Comparison of ENCODE assay signal across 22 mouse cellular contexts in the genomic region with DNA sequence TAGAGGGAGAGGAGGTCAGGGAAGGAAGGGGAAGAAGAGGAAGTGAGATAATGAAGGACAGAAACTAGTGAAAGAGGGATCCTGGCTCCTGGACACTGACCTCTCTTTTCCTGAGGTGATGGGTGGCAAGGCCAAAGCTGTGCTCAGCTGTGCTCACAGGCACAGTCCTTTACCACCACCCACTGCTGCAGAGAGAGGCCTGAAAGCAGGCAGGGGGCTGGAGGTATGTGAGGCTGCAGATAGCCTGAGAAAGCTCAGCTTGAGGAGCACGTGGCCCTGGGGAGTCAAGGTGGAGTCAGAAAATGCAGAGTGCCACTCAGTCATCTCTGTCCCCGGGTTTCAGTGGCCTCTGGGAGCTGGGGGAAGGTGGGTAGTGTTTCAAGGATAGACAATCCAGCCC. TPM values are rescaled to one million over a fixed set of nuclear protein-coding genes. Genes with fewer than 3 reads are reported as not detected.
A peak's percentile ranks its signal among the peaks of the same experiment; 100 is the strongest.
DNase-seq lines count a peak whose midpoint lies in the region; ATAC-seq and TF ChIP-seq lines count a peak whose summit lies in the region.
"Had no signal": no experiment of that assay in that cellular context is flagged by ENCODE, and none has a peak within 500 bp of the region (broad histone marks: within the 10 kb centered on the region; RNA-seq: fewer than 3 reads in every experiment).

No protein-coding gene starts in this region.

- no peak for DNase-seq in heart, adult 2 months
- DNase-seq in heart, postnatal 36 days, result no peak
- no peak for DNase-seq in intestine, embryonic 14.5 days (ENCODE audit: low spot score)
- DNase-seq: adrenal gland, postnatal 14 days; cerebellum, adult 11-12 months; cerebellum, adult 9-10 months; cerebellum, postnatal 25 days; gastrocnemius, postnatal 36 days; heart, postnatal 10 days; kidney, adult 11 months; kidney, adult 9 months had no signal

- H3K9ac ChIP-seq in heart, embryonic 11.5 days (ENCODE audit: low read depth, low read length), result no peak overlapping the region
- no peak overlapping the region for H3K9ac ChIP-seq in heart, adult 2 months (ENCODE audit: low read depth, low read length)
- no peak overlapping the region for H3K9ac ChIP-seq in heart, embryonic 15.5 days
- H3K9ac ChIP-seq in intestine, embryonic 14.5 days (ENCODE audit: low read length), result no peak overlapping the region
- no peak overlapping the region for H3K9ac ChIP-seq in intestine, postnatal 0 days (ENCODE audit: low read depth, low read length)
- H3K9ac ChIP-seq in stomach, embryonic 15.5 days, result no peak overlapping the region
- H3K9ac ChIP-seq: embryonic facial prominence, embryonic 12.5 days; forebrain, embryonic 15.5 days had no signal

- H3K79me2 ChIP-seq in heart, adult 2 months (replicated peaks; ENCODE audit: control insufficient read depth, insufficient read depth, low read length), result no peaks in the 10 kb centered on the region

- no peaks in the 10 kb centered on the region for H3K9me3 ChIP-seq in heart, embryonic 11.5 days (replicated peaks; ENCODE audit: control insufficient read depth, low read length)
- H3K9me3 ChIP-seq in heart, embryonic 15.5 days (replicated peaks), result no peaks in the 10 kb centered on the region
- H3K9me3 ChIP-seq in intestine, embryonic 14.5 days (ENCODE audit: control insufficient read depth, low read length), result no peaks in the 10 kb centered on the region
- H3K9me3 ChIP-seq in intestine, postnatal 0 days (ENCODE audit: control insufficient read depth), result no peaks in the 10 kb centered on the region
- H3K9me3 ChIP-seq in stomach, embryonic 15.5 days, result no peaks in the 10 kb centered on the region
- H3K9me3 ChIP-seq: embryonic facial prominence, embryonic 12.5 days; forebrain, embryonic 15.5 days had no signal

- ATAC-seq in heart, embryonic 11.5 days (replicated peaks; ENCODE audit: insufficient number of reproducible peaks, low FRiP score, low TSS enrichment), result no peak
- peak; percentile 48; the same call in 1 of the 2 replicates for ATAC-seq in heart, embryonic 15.5 days (replicated peaks; ENCODE audit: insufficient number of reproducible peaks, insufficient read depth, low FRiP score, low read depth)
- ATAC-seq in intestine, embryonic 14.5 days (replicated peaks; ENCODE audit: low FRiP score, low TSS enrichment, low read depth), result 0 out of 2 replicates have a peak, but pooled peaks have one; percentile 33
- no peak for ATAC-seq in intestine, postnatal 0 days
- no peak for ATAC-seq in stomach, embryonic 15.5 days (ENCODE audit: insufficient read depth, low FRiP score, low read depth)
- ATAC-seq: forebrain, embryonic 15.5 days; hindbrain, postnatal 0 days had no signal

- TF ChIP-seq CTCF in heart, adult 2 months (IDR thresholded peaks at IDR 0.05), result no peak
- TF ChIP-seq CTCF in intestine, postnatal 0 days (IDR thresholded peaks at IDR 0.05; ENCODE audit: low read depth), result no peak

- TF ChIP-seq EP300 in heart, adult 2 months (IDR thresholded peaks at IDR 0.05; ENCODE audit: insufficient read depth, low read depth, low read length), result no peak

- TF ChIP-seq POLR2A in heart, adult 2 months (IDR thresholded peaks at IDR 0.05; ENCODE audit: insufficient read depth, low read depth, low read length), result no peak

- intact Hi-C loops in heart, adult 2 months (cut with DNase I), result no loop called here
- intact Hi-C loops in heart, postnatal 36 days (cut with DNase I), result no loop called here

- H3K4me3 ChIP-seq in heart, embryonic 11.5 days (ENCODE audit: low read depth, low read length), result no peak overlapping the region
- no peak overlapping the region for H3K4me3 ChIP-seq in heart, adult 2 months
- H3K4me3 ChIP-seq in heart, embryonic 15.5 days, result no peak overlapping the region
- H3K4me3 ChIP-seq in intestine, embryonic 14.5 days (ENCODE audit: low read depth, low read length), result no peak overlapping the region
- H3K4me3 ChIP-seq in intestine, postnatal 0 days (ENCODE audit: low read depth, low read length), result no peak overlapping the region
- no peak overlapping the region for H3K4me3 ChIP-seq in stomach, embryonic 15.5 days (replicated peaks)
- H3K4me3 ChIP-seq: embryonic facial prominence, embryonic 12.5 days; forebrain, embryonic 15.5 days had no signal

- no peaks in the 10 kb centered on the region for H3K36me3 ChIP-seq in heart, embryonic 11.5 days (ENCODE audit: control insufficient read depth, insufficient read depth, low read length)
- no peaks in the 10 kb centered on the region for H3K36me3 ChIP-seq in heart, adult 2 months (ENCODE audit: control insufficient read depth, insufficient read depth, low read length)
- no peaks in the 10 kb centered on the region for H3K36me3 ChIP-seq in heart, embryonic 15.5 days
- H3K36me3 ChIP-seq in intestine, embryonic 14.5 days (ENCODE audit: control insufficient read depth, insufficient read depth, low read length), result no peaks in the 10 kb centered on the region
- H3K36me3 ChIP-seq in intestine, postnatal 0 days (ENCODE audit: control insufficient read depth, insufficient read depth), result no peaks in the 10 kb centered on the region
- no peaks in the 10 kb centered on the region for H3K36me3 ChIP-seq in stomach, embryonic 15.5 days
- H3K36me3 ChIP-seq: embryonic facial prominence, embryonic 12.5 days; forebrain, embryonic 15.5 days had no signal

- H3K27me3 ChIP-seq in heart, embryonic 11.5 days (ENCODE audit: control insufficient read depth, insufficient read depth, low read length), result no peaks in the 10 kb centered on the region
- H3K27me3 ChIP-seq in heart, adult 2 months (ENCODE audit: control insufficient read depth, insufficient read depth, low read length), result no peaks in the 10 kb centered on the region
- H3K27me3 ChIP-seq in heart, embryonic 15.5 days, result no peaks in the 10 kb centered on the region
- no peaks in the 10 kb centered on the region for H3K27me3 ChIP-seq in intestine, embryonic 14.5 days (replicated peaks; ENCODE audit: control insufficient read depth, insufficient read depth, low read length)
- no peaks in the 10 kb centered on the region for H3K27me3 ChIP-seq in intestine, postnatal 0 days (replicated peaks; ENCODE audit: control insufficient read depth, insufficient read depth, low read length)
- H3K27me3 ChIP-seq in stomach, embryonic 15.5 days (replicated peaks), result no peaks in the 10 kb centered on the region
- H3K27me3 ChIP-seq: embryonic facial prominence, embryonic 12.5 days; forebrain, embryonic 15.5 days had no signal

- peaks cover 27% of the 10 kb centered on the region; the same call in 1 of the 2 replicates for H3K4me1 ChIP-seq in heart, embryonic 11.5 days (ENCODE audit: control insufficient read depth, insufficient read depth, low read length)
- H3K4me1 ChIP-seq in heart, adult 2 months (ENCODE audit: control insufficient read depth, insufficient read depth, low read length), result peaks cover 4% of the 10 kb centered on the region; the same call in 1 of the 2 replicates
- H3K4me1 ChIP-seq in heart, embryonic 15.5 days (replicated peaks), result peaks cover 36% of the 10 kb centered on the region
- no peaks in the 10 kb centered on the region for H3K4me1 ChIP-seq in intestine, embryonic 14.5 days (replicated peaks; ENCODE audit: control insufficient read depth, insufficient read depth, low read length)
- no peaks in the 10 kb centered on the region for H3K4me1 ChIP-seq in intestine, postnatal 0 days (replicated peaks; ENCODE audit: control insufficient read depth, insufficient read depth, low read length)
- H3K4me1 ChIP-seq in stomach, embryonic 15.5 days, result no peaks in the 10 kb centered on the region
- H3K4me1 ChIP-seq: embryonic facial prominence, embryonic 12.5 days; forebrain, embryonic 15.5 days had no signal

- peak overlapping the region; percentile 70 for H3K27ac ChIP-seq in heart, embryonic 11.5 days (ENCODE audit: low read depth, low read length)
- no peak overlapping the region; the same call in 1 of the 2 replicates for H3K27ac ChIP-seq in heart, adult 2 months
- peak overlapping the region; percentile 80 for H3K27ac ChIP-seq in heart, embryonic 15.5 days
- no peak overlapping the region for H3K27ac ChIP-seq in intestine, embryonic 14.5 days (ENCODE audit: low read depth)
- H3K27ac ChIP-seq in intestine, postnatal 0 days (ENCODE audit: low read depth, low read length), result no peak overlapping the region
- H3K27ac ChIP-seq in stomach, embryonic 15.5 days, result peak overlapping the region; percentile 52; the same call in 1 of the 2 replicates
- H3K27ac ChIP-seq: embryonic facial prominence, embryonic 12.5 days; forebrain, embryonic 15.5 days; hindbrain, postnatal 0 days had no signal

- H3K4me2 ChIP-seq in heart, embryonic 11.5 days, result no peak overlapping the region
- H3K4me2 ChIP-seq in heart, embryonic 15.5 days, result no peak overlapping the region
- H3K4me2 ChIP-seq in intestine, embryonic 14.5 days (ENCODE audit: low read length), result no peak overlapping the region
- H3K4me2 ChIP-seq in intestine, postnatal 0 days (replicated peaks; ENCODE audit: low read depth), result no peak overlapping the region
- H3K4me2 ChIP-seq in stomach, embryonic 15.5 days, result no peak overlapping the region
- H3K4me2 ChIP-seq: embryonic facial prominence, embryonic 12.5 days; forebrain, embryonic 15.5 days had no signal

- 28% methylated on average over 2 of the region's 2 CpGs for WGBS in heart, embryonic 11.5 days (ENCODE audit: insufficient replicate concordance)
- 10% methylated on average over 2 of the region's 2 CpGs for WGBS in heart, adult 2 months
- 8% methylated on average over 2 of the region's 2 CpGs for WGBS in heart, embryonic 15.5 days
- WGBS in intestine, embryonic 14.5 days, result 35% methylated on average over 2 of the region's 2 CpGs
- WGBS in intestine, postnatal 0 days, result 23% methylated on average over 2 of the region's 2 CpGs
- 21% methylated on average over 2 of the region's 2 CpGs for WGBS in stomach, embryonic 15.5 days

RNA-seq across cellular contexts. Expression of a gene that starts 30.8 kb away (rescaled TPM):
- polyA plus RNA-seq in heart, embryonic 11.5 days (2014; fragmentation: Nextera tagmentation; extraction: Ambion mirVana), result 39.2 and 45.9 TPM in 2 replicates
- 10 to 100 TPM; 26.5 to 30.9 TPM for total RNA-seq in heart, adult 2 months (2021)
- 15.6 and 19.8 TPM in 2 replicates for polyA plus RNA-seq in heart, adult 2 months (2012; rRNA removed)
- polyA plus RNA-seq in heart, embryonic 15.5 days (2015; fragmentation: Nextera tagmentation; extraction: Ambion mirVana), result 40.3 and 44.3 TPM in 2 replicates
- 10 to 100 TPM; 20.8 to 31.9 TPM for total RNA-seq in heart, postnatal 36 days (2021)
- 0.07 and 0.16 TPM in 2 replicates for polyA plus RNA-seq in intestine, embryonic 14.5 days (2014; fragmentation: Nextera tagmentation; extraction: Ambion mirVana)
- 0.27 and 0.38 TPM in 2 replicates for polyA plus RNA-seq in intestine, postnatal 0 days (2015; fragmentation: Nextera tagmentation; extraction: Ambion mirVana)
- polyA plus RNA-seq in stomach, embryonic 15.5 days (2015; fragmentation: Nextera tagmentation; extraction: Ambion mirVana), result 0.12 and 0.19 TPM in 2 replicates
- total RNA-seq: adrenal gland, postnatal 14 days; gastrocnemius, adult 8-10 months; gastrocnemius, postnatal 36 days; MEL had no signal
- polyA plus RNA-seq: C2C12; cortical plate, adult 2 months had no signal

RNA-seq across cellular contexts. Expression of a gene that starts 37.2 kb away (rescaled TPM):
- 155 and 170 TPM in 2 replicates for polyA plus RNA-seq in heart, embryonic 11.5 days (2014; fragmentation: Nextera tagmentation; extraction: Ambion mirVana)
- total RNA-seq in heart, adult 2 months (2021), result 10 to 100 TPM; 53.3 to 57.8 TPM
- polyA plus RNA-seq in heart, adult 2 months (2012; rRNA removed), result 75.4 and 81.8 TPM in 2 replicates
- polyA plus RNA-seq in heart, embryonic 15.5 days (2015; fragmentation: Nextera tagmentation; extraction: Ambion mirVana), result 117 and 140 TPM in 2 replicates
- total RNA-seq in heart, postnatal 36 days (2021), result 10 to 100 TPM; 50.3 to 54.0 TPM
- polyA plus RNA-seq in intestine, embryonic 14.5 days (2014; fragmentation: Nextera tagmentation; extraction: Ambion mirVana), result 153 and 166 TPM in 2 replicates
- 117 and 118 TPM in 2 replicates for polyA plus RNA-seq in intestine, postnatal 0 days (2015; fragmentation: Nextera tagmentation; extraction: Ambion mirVana)
- 137 TPM in 2 replicates for polyA plus RNA-seq in stomach, embryonic 15.5 days (2015; fragmentation: Nextera tagmentation; extraction: Ambion mirVana)

RNA-seq across cellular contexts. Expression of a gene that starts 37.2 kb away (rescaled TPM):
- 545 and 546 TPM in 2 replicates for polyA plus RNA-seq in heart, embryonic 11.5 days (2014; fragmentation: Nextera tagmentation; extraction: Ambion mirVana)
- total RNA-seq in heart, adult 2 months (2021), result 1,000 to 10,000 TPM; 1,124 to 1,284 TPM
- 494 and 621 TPM in 2 replicates for polyA plus RNA-seq in heart, adult 2 months (2012; rRNA removed)
- polyA plus RNA-seq in heart, embryonic 15.5 days (2015; fragmentation: Nextera tagmentation; extraction: Ambion mirVana), result 637 and 761 TPM in 2 replicates
- total RNA-seq in heart, postnatal 36 days (2021), result 1,000 to 10,000 TPM; 1,205 to 1,240 TPM
- 428 and 448 TPM in 2 replicates for polyA plus RNA-seq in intestine, embryonic 14.5 days (2014; fragmentation: Nextera tagmentation; extraction: Ambion mirVana)
- polyA plus RNA-seq in intestine, postnatal 0 days (2015; fragmentation: Nextera tagmentation; extraction: Ambion mirVana), result 555 and 577 TPM in 2 replicates
- 402 and 412 TPM in 2 replicates for polyA plus RNA-seq in stomach, embryonic 15.5 days (2015; fragmentation: Nextera tagmentation; extraction: Ambion mirVana)

Comparison
In these comparisons a context has a peak if more than half of its experiments do, and no peak if none do; other contexts are left out.
1. ATAC-seq: peak in heart, embryonic 15.5 days (single experiment) and intestine, embryonic 14.5 days (single experiment); none in heart, embryonic 11.5 days (single experiment), intestine, postnatal 0 days (single experiment) and stomach, embryonic 15.5 days (single experiment).
2. H3K27ac ChIP-seq: peak in heart, embryonic 11.5 days (single experiment), heart, embryonic 15.5 days (single experiment) and stomach, embryonic 15.5 days (single experiment); none in heart, adult 2 months (single experiment), intestine, embryonic 14.5 days (single experiment) and intestine, postnatal 0 days (single experiment).
3. RNA of a gene that starts 30.8 kb away (polyA plus RNA-seq): 40.3 to 44.3 TPM in heart, embryonic 15.5 days, 39.2 to 45.9 TPM in heart, embryonic 11.5 days and 15.6 to 19.8 TPM in heart, adult 2 months; 0.27 to 0.38 TPM in intestine, postnatal 0 days, 0.07 to 0.16 TPM in intestine, embryonic 14.5 days and 0.12 to 0.19 TPM in stomach, embryonic 15.5 days; every median in the first group is over 10 times any median in the second.